Mouse (Mus musculus): Measurements from ENCODE around the gene Gse1. TPM values are rescaled to one million over a fixed set of nuclear protein-coding genes. Genes with fewer than 3 reads are reported as not detected.

Gse1 gene
- polyA plus RNA-seq, 1 experiment from 2014 or later = 23.9 TPM

DNA sequence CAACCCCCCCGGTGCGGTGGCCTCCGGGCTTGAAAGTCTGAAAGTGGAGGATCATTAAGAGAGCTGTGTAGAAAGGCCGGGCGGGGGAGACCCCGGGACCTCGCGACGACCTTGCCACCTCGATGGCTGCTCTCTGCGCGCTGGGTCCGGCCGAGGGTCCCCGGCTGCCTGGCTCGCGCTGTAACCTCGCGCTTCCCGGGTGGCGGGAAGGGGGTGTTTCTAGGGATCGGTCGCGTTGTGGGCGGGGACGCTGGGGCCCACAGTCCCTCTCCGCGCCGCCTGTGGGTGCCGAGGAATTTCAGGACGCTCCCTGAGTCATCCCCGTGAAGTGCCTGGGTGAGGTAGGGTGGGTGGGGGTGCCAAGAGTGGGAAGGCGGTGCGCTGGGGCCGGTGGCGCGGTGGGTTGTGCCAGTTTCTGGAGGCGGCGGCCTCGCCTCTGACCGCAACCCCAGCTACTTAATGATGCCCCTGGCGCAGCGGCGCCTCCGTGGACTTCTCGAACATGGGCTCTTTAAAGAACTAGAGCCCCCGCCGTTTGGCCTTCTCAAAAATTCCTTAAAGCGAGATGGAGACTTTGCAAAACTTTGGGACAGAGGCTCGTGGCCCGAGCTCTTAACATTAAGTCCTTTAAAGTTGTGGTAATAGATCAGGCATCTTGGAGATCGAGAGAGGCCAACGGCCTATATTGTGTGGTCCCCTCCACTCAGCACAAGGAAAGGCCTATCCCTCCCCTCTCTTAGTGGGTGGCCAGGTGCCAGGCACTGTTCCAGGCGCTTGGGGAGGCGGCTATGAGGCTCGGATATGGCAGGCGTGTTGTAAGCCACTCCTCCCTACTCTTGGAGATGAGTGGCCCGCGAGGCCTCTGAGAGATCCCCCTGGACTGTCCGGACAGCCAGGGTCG is 308.3 kb downstream of the Gse1 start:
- peaks cover 88% of the 10 kb centered on the region for H3K4me1 ChIP-seq (replicated peaks; ENCODE audit: control insufficient read depth, insufficient read depth, low read length)
- H3K9ac ChIP-seq = peak overlapping the region; percentile 81
- H3K27me3 ChIP-seq (ENCODE audit: control insufficient read depth, insufficient read depth, low read length) = no peaks in the 10 kb centered on the region
- H3K4me2 ChIP-seq (replicated peaks) = peak overlapping the region; percentile 98
- H3K4me3 ChIP-seq (replicated peaks; ENCODE audit: low read length) = peak overlapping the region; percentile 56
- H3K36me3 ChIP-seq (replicated peaks; ENCODE audit: control insufficient read depth, insufficient read depth) = no peaks in the 10 kb centered on the region
- peak overlapping the region; percentile 99 for H3K27ac ChIP-seq
- no peak for ATAC-seq (ENCODE audit: low FRiP score)
- under 1% methylated on average over 61 of the region's 61 CpGs for WGBS
- H3K9me3 ChIP-seq (ENCODE audit: control insufficient read depth, low read length) = no peaks in the 10 kb centered on the region
- DNase-seq (ENCODE audit: low spot score) = no peak

DNA sequence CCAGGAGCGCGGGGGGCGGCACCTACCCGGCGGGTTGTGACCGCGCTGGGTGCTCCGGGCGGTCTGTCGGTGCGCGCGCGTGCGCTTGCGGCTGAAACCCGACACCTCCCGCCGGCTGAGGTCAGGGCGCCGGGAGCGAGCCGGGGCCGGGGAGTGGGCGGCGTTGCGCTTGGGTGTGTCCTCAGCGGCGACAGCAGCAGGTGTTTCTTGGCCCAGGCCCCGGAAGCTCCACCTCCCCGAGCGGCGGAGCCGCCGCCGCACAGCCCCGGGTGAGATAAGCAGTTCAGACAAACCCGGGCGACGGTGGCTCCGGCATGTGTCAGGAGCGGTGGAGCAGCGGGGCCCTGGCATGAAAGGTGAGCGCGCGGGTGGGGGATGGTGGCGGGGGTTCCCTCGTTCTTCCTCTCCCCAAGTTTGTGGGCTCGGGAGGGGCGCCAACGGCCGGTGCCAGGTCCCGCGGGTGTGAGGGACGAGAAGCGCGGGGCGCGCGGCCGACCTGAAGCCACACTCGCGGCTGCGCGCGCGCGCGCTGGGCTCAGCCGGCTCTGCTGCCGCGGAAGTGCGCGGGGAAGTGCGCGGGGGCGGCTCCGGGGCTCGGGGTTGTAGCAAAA is 309.1 kb downstream of the Gse1 start:
- WGBS = under 1% methylated on average over 72 of the region's 79 CpGs
- Histone ChIP-seq H3K36me3 (replicated peaks; ENCODE audit: control insufficient read depth, insufficient read depth) (no peaks in the 10 kb centered on the region), H3K9me3 (ENCODE audit: control insufficient read depth, low read length) (no peaks in the 10 kb centered on the region), H3K4me3 (replicated peaks; ENCODE audit: low read length) (peak overlapping the region; percentile 56), H3K9ac (peak overlapping the region; percentile 81), H3K4me2 (replicated peaks) (peak overlapping the region; percentile 98), H3K4me1 (replicated peaks; ENCODE audit: control insufficient read depth, insufficient read depth, low read length) (peaks cover 83% of the 10 kb centered on the region), H3K27ac (peak overlapping the region; percentile 99), H3K27me3 (ENCODE audit: control insufficient read depth, insufficient read depth, low read length) (no peaks in the 10 kb centered on the region)
- DNase-seq (ENCODE audit: low spot score) (peak; percentile 73), ATAC-seq (ENCODE audit: low FRiP score) (no peak)

DNA sequence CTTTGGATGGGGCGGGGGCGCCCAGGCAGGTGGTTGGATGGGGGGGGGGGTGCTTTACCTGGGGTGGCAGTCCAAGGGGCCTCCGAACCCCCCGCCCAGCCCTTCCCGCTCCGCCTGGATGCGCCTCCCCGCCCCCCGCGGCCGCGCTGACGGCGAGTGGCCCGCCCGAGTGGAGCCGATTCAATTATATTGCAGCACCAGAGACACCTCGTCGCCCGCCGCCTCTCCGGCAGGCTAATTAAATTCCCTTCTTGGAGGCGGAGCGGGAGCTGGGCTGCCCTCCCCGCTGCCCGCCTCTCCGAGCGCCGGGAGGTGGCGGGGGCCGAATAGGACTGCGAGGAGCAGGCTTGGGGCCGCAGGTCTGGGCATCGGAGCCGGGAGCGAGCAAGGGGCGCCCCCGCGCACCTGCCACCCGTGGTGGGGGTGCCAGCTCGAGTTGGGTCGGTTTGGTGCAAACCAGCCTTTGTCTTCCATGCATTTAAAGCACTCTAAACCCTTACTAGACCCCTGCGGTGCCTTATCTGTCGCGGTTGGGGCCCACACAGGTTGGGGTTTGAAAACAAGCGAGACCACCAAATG is 309.7 kb downstream of the Gse1 start:
- H3K27me3 ChIP-seq (ENCODE audit: control insufficient read depth, insufficient read depth, low read length) = no peaks in the 10 kb centered on the region
- no peaks in the 10 kb centered on the region for H3K36me3 ChIP-seq (replicated peaks; ENCODE audit: control insufficient read depth, insufficient read depth)
- peak overlapping the region; percentile 99 for H3K27ac ChIP-seq
- DNase-seq (ENCODE audit: low spot score) (peak; percentile 75), ATAC-seq (ENCODE audit: low FRiP score) (peak; percentile 43)
- H3K9me3 ChIP-seq (ENCODE audit: control insufficient read depth, low read length) = no peaks in the 10 kb centered on the region
- H3K4me3 ChIP-seq (replicated peaks; ENCODE audit: low read length) = peak overlapping the region; percentile 56
- H3K9ac ChIP-seq = peak overlapping the region; percentile 81
- 0% methylated on average over 40 of the region's 46 CpGs for WGBS
- peaks cover 83% of the 10 kb centered on the region for H3K4me1 ChIP-seq (replicated peaks; ENCODE audit: control insufficient read depth, insufficient read depth, low read length)
- H3K4me2 ChIP-seq (replicated peaks) = peak overlapping the region; percentile 98

DNA sequence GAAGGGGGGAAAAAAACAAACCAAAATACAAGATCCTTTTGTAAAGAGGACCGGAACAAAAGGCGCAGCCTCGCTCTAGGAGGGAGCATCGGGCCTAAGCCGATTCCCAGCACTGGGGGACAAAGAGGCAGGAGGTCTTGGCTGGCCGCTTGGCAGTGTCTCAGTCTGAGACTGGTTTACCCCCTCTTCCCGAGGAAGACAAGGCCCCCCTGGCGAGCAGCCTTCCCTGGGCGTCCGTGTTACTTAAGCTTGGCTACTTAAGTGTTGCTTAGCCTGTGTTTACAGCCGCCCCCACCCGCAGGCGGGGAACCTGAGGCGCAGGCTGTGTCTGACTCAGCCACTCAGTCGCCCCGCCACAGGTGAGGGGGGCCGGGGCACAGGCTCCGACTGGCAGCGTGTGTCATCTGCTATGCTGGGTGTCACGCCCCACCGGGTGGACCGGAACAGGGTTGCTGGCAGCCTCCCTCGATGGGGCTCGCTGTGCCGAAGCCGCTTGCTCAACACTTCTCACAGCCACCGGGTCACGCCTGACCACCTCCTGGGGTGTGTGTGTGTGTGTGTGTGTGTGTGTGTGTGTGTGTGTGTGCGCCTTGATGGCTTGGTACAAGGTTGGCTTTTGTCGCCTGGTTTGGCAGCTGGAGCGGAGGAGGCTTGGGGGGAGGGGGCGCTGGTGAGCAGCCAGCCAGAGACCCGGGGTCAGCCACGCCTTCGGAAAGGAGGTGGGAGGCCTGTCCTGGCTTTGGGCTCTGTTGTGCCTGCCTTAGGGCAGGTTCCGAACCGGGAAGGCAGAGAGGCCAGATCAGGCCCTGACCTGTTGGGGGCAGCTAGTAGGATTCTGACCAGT is 310.4 kb downstream of the Gse1 start:
- H3K27me3 ChIP-seq (ENCODE audit: control insufficient read depth, insufficient read depth, low read length) = no peaks in the 10 kb centered on the region
- H3K4me3 ChIP-seq (replicated peaks; ENCODE audit: low read length) = peak overlapping the region; percentile 56
- ATAC-seq (ENCODE audit: low FRiP score) (peak; percentile 35; the same call in 1 of the 2 replicates), DNase-seq (ENCODE audit: low spot score) (no peak)
- H3K36me3 ChIP-seq (replicated peaks; ENCODE audit: control insufficient read depth, insufficient read depth) = no peaks in the 10 kb centered on the region
- H3K9ac ChIP-seq = peak overlapping the region; percentile 81
- no peaks in the 10 kb centered on the region for H3K9me3 ChIP-seq (ENCODE audit: control insufficient read depth, low read length)
- H3K27ac ChIP-seq = peak overlapping the region; percentile 99
- peak overlapping the region; percentile 98 for H3K4me2 ChIP-seq (replicated peaks)
- H3K4me1 ChIP-seq (replicated peaks; ENCODE audit: control insufficient read depth, insufficient read depth, low read length) = peaks cover 83% of the 10 kb centered on the region
- 2% methylated on average over 37 of the region's 37 CpGs for WGBS

DNA sequence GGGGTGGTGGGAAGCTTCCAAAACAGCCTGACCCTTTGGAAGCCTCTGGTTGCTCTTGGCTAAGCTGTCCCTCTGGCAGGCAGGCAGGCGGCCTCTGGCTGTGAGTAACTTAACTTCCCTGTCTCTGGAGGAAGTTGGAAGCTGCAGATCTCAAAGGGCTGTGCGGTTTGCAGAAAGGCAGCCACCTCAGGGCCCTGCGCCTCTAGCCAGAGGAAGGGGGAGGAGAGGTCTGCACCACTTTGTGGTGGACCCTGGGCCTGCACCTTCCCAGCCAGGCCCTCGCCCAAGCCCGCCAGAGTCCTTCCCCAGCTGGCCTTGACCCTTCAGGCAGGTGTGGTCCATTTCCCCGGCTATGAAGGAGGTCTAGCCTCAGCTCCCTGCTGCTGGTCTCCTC is 311.1 kb downstream of the Gse1 start:
- DNase-seq (ENCODE audit: low spot score) (no peak), ATAC-seq (ENCODE audit: low FRiP score) (no peak)
- Histone ChIP-seq H3K4me2 (replicated peaks) (peak overlapping the region; percentile 98), H3K4me1 (replicated peaks; ENCODE audit: control insufficient read depth, insufficient read depth, low read length) (peaks cover 79% of the 10 kb centered on the region), H3K27me3 (ENCODE audit: control insufficient read depth, insufficient read depth, low read length) (no peaks in the 10 kb centered on the region), H3K9ac (peak overlapping the region; percentile 81; the same call in 1 of the 2 replicates), H3K27ac (peak overlapping the region; percentile 99), H3K4me3 (replicated peaks; ENCODE audit: low read length) (0 out of 2 replicates have a peak overlapping the region, but pooled peaks have one; percentile 56), H3K9me3 (ENCODE audit: control insufficient read depth, low read length) (no peaks in the 10 kb centered on the region), H3K36me3 (replicated peaks; ENCODE audit: control insufficient read depth, insufficient read depth) (no peaks in the 10 kb centered on the region)
- 25% methylated on average over 6 of the region's 6 CpGs for WGBS

DNA sequence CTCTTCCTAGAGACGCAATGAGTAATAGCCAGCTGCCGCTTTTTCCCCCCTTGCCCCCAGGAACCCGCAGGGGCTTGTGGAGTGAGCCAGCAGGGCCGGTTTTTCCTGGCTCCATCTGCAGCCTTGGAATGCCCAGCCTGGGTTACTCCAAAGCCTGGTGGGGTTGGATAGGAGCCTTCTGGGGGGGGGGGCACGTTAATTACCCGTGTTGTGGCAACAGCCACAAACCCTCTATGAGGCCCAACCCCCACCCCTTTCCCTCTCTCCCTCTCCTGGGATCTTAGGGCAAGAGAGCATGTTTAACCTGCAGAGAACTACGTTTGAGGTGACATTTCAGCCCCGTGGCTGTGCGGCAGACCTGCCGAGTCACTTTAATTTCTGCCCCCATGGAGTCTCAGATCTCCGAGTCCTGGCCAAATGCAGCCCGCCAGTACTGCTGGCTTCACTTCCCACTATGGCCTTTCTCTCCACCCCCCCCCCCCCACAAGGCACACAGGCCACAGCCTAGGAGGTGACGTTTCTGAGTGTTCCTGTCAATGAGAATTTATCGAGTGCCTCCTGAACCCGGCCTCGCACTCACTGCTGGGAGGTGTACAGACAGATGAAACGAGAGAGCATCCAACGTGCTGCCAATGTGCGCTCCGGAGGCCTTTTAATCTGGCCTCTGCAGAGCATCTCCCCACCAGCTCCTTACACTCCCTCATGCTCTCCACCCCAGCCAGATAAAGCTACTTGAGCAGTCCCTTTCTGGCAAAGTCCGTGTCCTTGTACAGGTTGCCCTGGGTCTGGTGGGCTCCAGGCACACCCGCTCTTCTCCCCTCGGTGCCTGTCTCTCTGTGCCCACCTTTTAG is 311.7 kb downstream of the Gse1 start:
- H3K9ac ChIP-seq = peak overlapping the region; percentile 81; the same call in 1 of the 2 replicates
- peak overlapping the region; percentile 98 for H3K4me2 ChIP-seq (replicated peaks)
- no peaks in the 10 kb centered on the region for H3K36me3 ChIP-seq (replicated peaks; ENCODE audit: control insufficient read depth, insufficient read depth)
- no peaks in the 10 kb centered on the region for H3K9me3 ChIP-seq (ENCODE audit: control insufficient read depth, low read length)
- H3K4me3 ChIP-seq (replicated peaks; ENCODE audit: low read length) = no peak overlapping the region
- WGBS = 21% methylated on average over 23 of the region's 23 CpGs
- peaks cover 73% of the 10 kb centered on the region for H3K4me1 ChIP-seq (replicated peaks; ENCODE audit: control insufficient read depth, insufficient read depth, low read length)
- peak overlapping the region; percentile 99 for H3K27ac ChIP-seq
- ATAC-seq (ENCODE audit: low FRiP score) (no peak), DNase-seq (ENCODE audit: low spot score) (no peak)
- no peaks in the 10 kb centered on the region for H3K27me3 ChIP-seq (ENCODE audit: control insufficient read depth, insufficient read depth, low read length)

DNA sequence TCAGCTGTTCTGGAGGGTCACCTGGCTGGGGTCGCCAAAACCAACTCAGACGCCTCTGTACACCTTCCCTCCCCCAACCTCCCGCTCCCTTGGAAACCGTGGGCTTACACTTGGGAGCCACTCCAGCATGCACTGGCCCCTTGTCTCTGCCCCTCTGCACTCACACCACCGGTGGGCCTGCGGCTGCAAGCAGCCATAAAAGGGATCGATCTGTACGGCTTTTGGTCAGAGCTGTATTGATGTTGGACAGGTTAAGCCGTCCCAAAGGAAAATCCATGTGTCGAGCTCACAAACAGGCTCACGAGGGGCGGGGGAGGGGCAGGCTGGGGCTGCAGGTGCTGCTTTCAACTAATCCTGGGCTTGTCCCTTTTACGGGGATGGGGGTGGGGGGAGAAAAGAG is 314.7 kb downstream of the Gse1 start:
- H3K4me1 ChIP-seq (replicated peaks; ENCODE audit: control insufficient read depth, insufficient read depth, low read length) = peaks cover 69% of the 10 kb centered on the region
- H3K9ac ChIP-seq = peak overlapping the region; percentile 40; the same call in 1 of the 2 replicates
- no peaks in the 10 kb centered on the region for H3K36me3 ChIP-seq (replicated peaks; ENCODE audit: control insufficient read depth, insufficient read depth)
- H3K27ac ChIP-seq = no peak overlapping the region
- peak overlapping the region; percentile 10 for H3K4me2 ChIP-seq (replicated peaks)
- no peaks in the 10 kb centered on the region for H3K27me3 ChIP-seq (ENCODE audit: control insufficient read depth, insufficient read depth, low read length)
- ATAC-seq (ENCODE audit: low FRiP score) (no peak), DNase-seq (ENCODE audit: low spot score) (no peak)
- WGBS = 24% methylated on average over 13 of the region's 13 CpGs
- no peaks in the 10 kb centered on the region for H3K9me3 ChIP-seq (ENCODE audit: control insufficient read depth, low read length)
- no peak overlapping the region for H3K4me3 ChIP-seq (replicated peaks; ENCODE audit: low read length)

DNA sequence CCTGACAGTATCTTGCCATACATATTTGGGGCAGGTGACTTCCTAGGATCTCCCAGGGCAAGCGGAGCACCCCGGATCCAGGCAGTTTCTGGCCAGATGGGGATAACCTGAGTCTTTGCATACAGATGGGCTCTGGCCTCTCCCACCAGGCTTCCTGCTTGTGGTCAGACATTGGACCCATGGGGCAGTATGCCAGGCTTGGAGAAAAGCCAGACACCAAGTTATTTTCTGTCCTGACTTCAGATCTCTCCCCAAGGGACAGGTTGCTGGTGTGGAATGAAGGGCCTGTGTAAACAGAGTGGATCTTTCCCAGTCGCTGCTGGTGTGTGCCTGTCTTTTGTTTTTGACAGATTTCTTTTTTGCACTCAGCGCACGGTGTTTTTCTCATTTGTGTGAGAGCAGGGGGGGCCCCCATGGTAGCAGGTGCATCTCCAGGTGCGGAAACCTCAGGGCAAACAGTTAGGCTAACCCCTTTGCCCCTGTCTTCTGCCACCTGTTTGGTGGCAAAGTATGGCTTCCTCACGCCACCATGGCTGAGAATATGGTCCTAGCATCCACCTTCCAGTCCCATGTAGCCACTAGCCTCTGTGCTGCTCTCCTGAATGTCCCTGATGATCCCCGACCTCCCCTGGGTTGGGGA is 315.3 kb downstream of the Gse1 start:
- DNase-seq (ENCODE audit: low spot score) (no peak), ATAC-seq (ENCODE audit: low FRiP score) (no peak)
- 51% methylated on average over 8 of the region's 8 CpGs for WGBS
- Histone ChIP-seq H3K27me3 (ENCODE audit: control insufficient read depth, insufficient read depth, low read length) (no peaks in the 10 kb centered on the region), H3K4me2 (replicated peaks) (peak overlapping the region; percentile 10; the same call in 1 of the 2 replicates), H3K4me3 (replicated peaks; ENCODE audit: low read length) (no peak overlapping the region), H3K9ac (no peak overlapping the region), H3K9me3 (ENCODE audit: control insufficient read depth, low read length) (no peaks in the 10 kb centered on the region), H3K27ac (0 out of 2 replicates have a peak overlapping the region, but pooled peaks have one; percentile 9), H3K36me3 (replicated peaks; ENCODE audit: control insufficient read depth, insufficient read depth) (no peaks in the 10 kb centered on the region), H3K4me1 (replicated peaks; ENCODE audit: control insufficient read depth, insufficient read depth, low read length) (peaks cover 69% of the 10 kb centered on the region)
